Mouse (Mus musculus) stomach, postnatal 0 days (tissue): ENCODE measurements at regions not wholly inside any gene's neighbourhood (a gene's known extent, or its start where the extent isn't known, plus 50 kb on each side); places are given as distances from the start of the nearest gene placed in this dataset.

Experiments used
- ATAC-seq: fragments of 200-750 bp; cut with Nextera tagmentation; 2 replicates; pipeline ENCODE4 v1.8.0; 2017; ENCODE audit not compliant: low FRiP score, low TSS enrichment
- DNase-seq: peaks from one replicate; pipeline ENCODE4 v3.0.0-alpha.2; 2016; ENCODE audit warnings: low spot score
- H3K27ac ChIP-seq: fragments of 300-500 bp; sonication (generic); replicated peaks from 2 replicates; pipeline ENCODE4 v1.5.1; 2014; ENCODE audit warnings: mild to moderate bottlenecking, control low read depth
- H3K27me3 ChIP-seq: fragments of 300-500 bp; sonication (generic); 2 replicates; pipeline ENCODE4 v1.6.1; 2014; ENCODE audit warnings: low read length; ENCODE audit not compliant: control insufficient read depth, insufficient read depth
- H3K36me3 ChIP-seq: fragments of 300-500 bp; sonication (generic); 2 replicates; pipeline ENCODE4 v1.6.1; 2014; ENCODE audit warnings: low read length, mixed read lengths; ENCODE audit not compliant: control insufficient read depth, insufficient read depth
- H3K4me1 ChIP-seq: fragments of 300-500 bp; sonication (generic); replicated peaks from 2 replicates; pipeline ENCODE4 v1.6.1; 2014; ENCODE audit warnings: antibody characterized with exemption; ENCODE audit not compliant: control insufficient read depth, insufficient read depth
- H3K4me2 ChIP-seq: fragments of 300-500 bp; sonication (generic); replicated peaks from 2 replicates; pipeline ENCODE4 v1.6.1; 2014; ENCODE audit warnings: low read depth, mild to moderate bottlenecking, control low read depth, moderate library complexity
- H3K4me3 ChIP-seq: fragments of 300-500 bp; sonication (generic); 2 replicates; pipeline ENCODE4 v1.5.1; 2014; ENCODE audit warnings: low read depth, low read length, control low read depth
- H3K9ac ChIP-seq: fragments of 300-500 bp; sonication (generic); 2 replicates; pipeline ENCODE4 v1.6.1; 2014; ENCODE audit warnings: mild to moderate bottlenecking, low read length, control low read depth, mixed read lengths
- H3K9me3 ChIP-seq: fragments of 300-500 bp; sonication (generic); 2 replicates; pipeline ENCODE4 v1.6.1; 2016; ENCODE audit warnings: low read length; ENCODE audit not compliant: control insufficient read depth
- CTCF ChIP-seq: IDR thresholded peaks from 2 replicates; pipeline ENCODE4 v1.5.1; 2016; ENCODE audit warnings: antibody characterized with exemption, low read depth, mild to moderate bottlenecking, moderate library complexity
- EP300 ChIP-seq: optimal IDR thresholded peaks from 2 replicates; pipeline ENCODE3; 2016; ENCODE audit warnings: antibody characterized with exemption
- WGBS: fragments of 180-500 bp; shearing (Covaris S2); extraction: QIAGEN DNeasy Blood & Tissue Kit; methylation state at CpG from one replicate; pipeline ENCODE4 v1.1.7; 2014; 5-methylcytosine and 5-hydroxymethylcytosine counted together

DNA sequence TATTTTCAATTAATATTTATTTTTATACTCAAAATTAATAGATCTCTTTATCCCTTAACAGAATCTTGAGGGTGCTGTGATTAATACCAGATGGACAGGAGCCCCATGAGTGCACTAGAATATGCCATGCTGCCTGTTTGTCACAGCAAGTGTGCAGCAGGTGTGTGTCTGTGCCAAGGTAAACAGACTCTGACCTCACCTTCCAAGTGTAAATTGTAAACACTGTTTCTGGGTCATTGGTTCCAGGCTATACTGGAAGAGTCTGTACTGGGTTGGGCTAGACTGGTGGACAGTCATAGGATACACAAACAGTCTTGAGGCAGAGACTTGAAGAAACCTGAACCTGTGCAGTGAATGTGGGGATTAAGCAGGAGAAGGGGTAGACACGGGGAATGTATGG is 422.2 kb downstream of the Gm21833 start:
- TF ChIP-seq CTCF = no peak
- no peak for TF ChIP-seq EP300
- DNase-seq (no peak), ATAC-seq (peak; percentile 88)
- no peaks in the 10 kb centered on the region for H3K4me1 ChIP-seq
- no peaks in the 10 kb centered on the region for H3K36me3 ChIP-seq
- no peak overlapping the region for H3K9ac ChIP-seq
- H3K27me3 ChIP-seq = no peaks in the 10 kb centered on the region
- no peak overlapping the region for H3K4me3 ChIP-seq
- no peaks in the 10 kb centered on the region for H3K9me3 ChIP-seq
- no peak overlapping the region for H3K27ac ChIP-seq
- H3K4me2 ChIP-seq = no peak overlapping the region
- WGBS = 55% methylated on average over 1 of the region's 1 CpGs

DNA sequence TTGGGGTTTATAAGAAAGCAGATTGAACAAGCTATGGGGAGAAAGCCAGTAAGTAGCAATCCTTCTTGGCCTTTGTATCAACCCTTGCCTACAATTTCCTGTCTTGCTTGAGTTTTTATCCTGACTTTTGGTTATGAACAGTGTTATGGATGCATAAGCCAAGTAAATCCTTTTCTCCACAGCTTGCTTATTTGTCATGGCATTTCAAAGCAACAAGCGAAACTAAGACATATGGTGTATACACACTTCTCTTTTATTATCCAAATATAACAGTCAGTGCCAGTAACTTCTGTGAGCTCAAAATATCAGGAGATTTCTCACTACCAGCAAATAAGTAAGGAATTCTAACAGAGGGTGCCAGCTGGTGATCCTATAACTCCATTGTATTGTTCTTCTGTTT is 426.0 kb downstream of the Gm21833 start:
- H3K4me3 ChIP-seq = no peak overlapping the region
- H3K27me3 ChIP-seq = no peaks in the 10 kb centered on the region
- TF ChIP-seq EP300 (no peak), CTCF (no peak)
- H3K9ac ChIP-seq = no peak overlapping the region
- no peak overlapping the region for H3K27ac ChIP-seq
- no peaks in the 10 kb centered on the region for H3K9me3 ChIP-seq
- DNase-seq (no peak), ATAC-seq (no peak)
- H3K4me2 ChIP-seq = no peak overlapping the region
- H3K4me1 ChIP-seq = no peaks in the 10 kb centered on the region
- WGBS = 56% methylated on average over 1 of the region's 1 CpGs
- no peaks in the 10 kb centered on the region for H3K36me3 ChIP-seq

DNA sequence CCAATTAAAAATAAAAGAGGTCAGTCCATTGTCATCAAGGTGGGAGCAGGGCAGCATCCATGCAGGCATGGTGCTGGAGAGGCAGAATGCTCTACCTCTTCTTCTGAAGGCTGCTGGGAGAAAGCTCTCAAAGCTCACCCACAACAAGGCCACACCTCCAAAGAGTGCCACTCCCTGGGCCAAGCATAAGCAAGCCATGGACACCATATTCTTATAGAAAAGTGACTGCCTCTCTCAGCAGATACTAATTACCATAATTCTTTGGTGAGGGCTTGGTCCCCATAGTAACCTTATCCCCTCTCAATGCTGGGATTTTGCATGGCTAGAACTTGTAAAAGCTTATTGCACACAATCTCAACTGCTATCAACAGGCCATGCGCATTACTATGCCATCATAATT is 443.7 kb downstream of the Gm21833 start:
- Histone ChIP-seq H3K4me1 (no peaks in the 10 kb centered on the region), H3K27ac (no peak overlapping the region), H3K27me3 (no peaks in the 10 kb centered on the region), H3K36me3 (no peaks in the 10 kb centered on the region), H3K4me2 (no peak overlapping the region), H3K4me3 (no peak overlapping the region), H3K9me3 (no peaks in the 10 kb centered on the region), H3K9ac (no peak overlapping the region)
- no peak for DNase-seq
- no peak for TF ChIP-seq CTCF
- TF ChIP-seq EP300 = no peak
- WGBS = 92% methylated on average over 1 of the region's 1 CpGs
- ATAC-seq = no peak

DNA sequence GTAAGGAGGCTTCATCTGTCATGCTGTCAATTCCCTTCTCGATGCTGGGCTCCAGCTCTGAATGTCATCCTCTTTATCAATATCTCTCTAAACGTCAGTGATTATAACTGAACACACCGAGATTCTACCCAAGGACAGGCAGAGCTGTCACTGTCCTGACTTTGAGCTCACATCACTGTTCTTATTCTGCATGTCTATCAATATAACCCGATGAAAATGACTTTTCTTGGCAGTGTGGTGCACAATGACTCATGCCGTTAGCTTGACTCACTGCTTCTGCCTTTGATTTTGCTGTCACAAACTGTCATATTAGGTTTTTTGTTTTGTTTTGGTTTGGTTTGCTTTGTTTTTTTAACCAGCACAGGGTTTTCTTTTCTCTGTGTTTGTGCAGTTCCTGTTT is 488.1 kb downstream of the Gm21833 start:
- WGBS = 62% methylated on average over 5 of the region's 5 CpGs
- TF ChIP-seq CTCF (no peak), EP300 (no peak)
- Histone ChIP-seq H3K4me3 (no peak overlapping the region), H3K27ac (no peak overlapping the region), H3K36me3 (no peaks in the 10 kb centered on the region), H3K9ac (no peak overlapping the region), H3K27me3 (no peaks in the 10 kb centered on the region), H3K4me1 (no peaks in the 10 kb centered on the region), H3K4me2 (no peak overlapping the region), H3K9me3 (no peaks in the 10 kb centered on the region)
- no peak for DNase-seq
- ATAC-seq = no peak

DNA sequence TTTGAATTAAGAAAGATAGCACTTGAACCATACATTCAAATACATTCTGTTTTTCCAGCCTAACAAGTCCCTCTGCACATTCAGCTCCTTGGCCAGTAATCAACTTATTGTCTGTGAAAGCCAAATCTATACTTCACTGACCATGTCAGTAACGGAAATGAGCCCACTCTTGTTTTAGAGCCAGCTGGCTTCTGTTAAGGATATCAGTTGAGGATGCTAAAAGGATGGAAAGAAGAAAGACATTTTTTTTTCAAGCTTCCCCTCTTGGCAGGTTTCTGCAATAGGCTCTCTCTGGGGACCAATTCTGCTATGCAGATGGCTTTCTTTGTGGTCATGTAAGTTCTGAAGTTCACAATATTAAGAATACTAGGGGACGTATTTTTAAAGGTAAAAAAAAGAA is 498.6 kb downstream of the Gm21833 start:
- H3K36me3 ChIP-seq = no peaks in the 10 kb centered on the region
- DNase-seq (no peak), ATAC-seq (no peak)
- H3K4me2 ChIP-seq = no peak overlapping the region
- WGBS = 58% methylated on average over 2 of the region's 2 CpGs
- TF ChIP-seq EP300 (no peak), CTCF (no peak)
- H3K27me3 ChIP-seq = no peaks in the 10 kb centered on the region
- H3K9ac ChIP-seq = no peak overlapping the region
- H3K4me3 ChIP-seq = no peak overlapping the region
- H3K9me3 ChIP-seq = no peaks in the 10 kb centered on the region
- H3K4me1 ChIP-seq = no peaks in the 10 kb centered on the region
- H3K27ac ChIP-seq = no peak overlapping the region

DNA sequence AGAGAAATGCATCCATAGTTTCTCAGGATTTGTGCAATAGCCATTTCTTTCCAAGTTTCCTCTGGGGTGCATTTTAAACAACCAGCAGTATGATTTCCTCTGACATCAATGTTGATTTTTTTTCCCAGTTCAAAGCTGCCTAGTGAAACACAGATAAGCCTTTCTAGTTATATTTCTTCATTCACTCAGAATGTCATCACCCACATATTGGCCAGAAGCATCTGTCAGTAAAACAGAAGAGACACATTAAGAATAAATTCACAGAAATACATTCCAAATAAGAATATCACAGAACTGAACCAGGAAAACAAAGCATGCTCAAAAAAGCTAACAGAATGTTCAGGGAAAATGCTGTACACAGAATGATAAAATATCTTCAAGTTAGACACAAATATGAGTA is 522.9 kb downstream of the Gm21833 start:
- H3K36me3 ChIP-seq = no peaks in the 10 kb centered on the region
- H3K27me3 ChIP-seq = no peaks in the 10 kb centered on the region
- no peak overlapping the region for H3K4me3 ChIP-seq
- TF ChIP-seq CTCF (no peak), EP300 (no peak)
- H3K4me2 ChIP-seq = no peak overlapping the region
- no peak for DNase-seq
- no peak overlapping the region for H3K9ac ChIP-seq
- no peak for ATAC-seq
- no peaks in the 10 kb centered on the region for H3K9me3 ChIP-seq
- H3K4me1 ChIP-seq = no peaks in the 10 kb centered on the region
- H3K27ac ChIP-seq = no peak overlapping the region
